Mouse (Mus musculus) erythroblast, embryonic 14.5 days (primary cell): Measurements from ENCODE around the gene Rrp12. TPM values are rescaled to one million over a fixed set of nuclear protein-coding genes. Genes with fewer than 3 reads are reported as not detected.
A peak's percentile ranks its signal among the peaks of the same experiment; 100 is the strongest.

Source experiments
- H3K27me3 ChIP-seq: 2 replicates; pipeline ENCODE4 v1.6.1; 2012; ENCODE audit warnings: inconsistent platforms; ENCODE audit not compliant: control insufficient read depth
- H3K36me3 ChIP-seq: 2 replicates; pipeline ENCODE4 v1.6.1; 2012; ENCODE audit warnings: mild to moderate bottlenecking, inconsistent platforms; ENCODE audit not compliant: control insufficient read depth
- H3K4me1 ChIP-seq: 2 replicates; pipeline ENCODE4 v1.6.1; 2012; ENCODE audit warnings: inconsistent platforms; ENCODE audit not compliant: control insufficient read depth
- H3K4me3 ChIP-seq: replicated peaks from 2 replicates; pipeline ENCODE3; 2012; ENCODE audit warnings: moderate library complexity, mild to moderate bottlenecking, inconsistent platforms
- H3K9me3 ChIP-seq: 2 replicates; pipeline ENCODE4 v1.6.1; 2012; ENCODE audit warnings: low read length, inconsistent platforms, mixed read lengths; ENCODE audit not compliant: control insufficient read depth
- GATA1 ChIP-seq: IDR thresholded peaks from 2 replicates; pipeline ENCODE4 v1.6.1; 2012; ENCODE audit warnings: low read length, inconsistent platforms, mixed read lengths
- TAL1 ChIP-seq: IDR thresholded peaks from 3 replicates; pipeline ENCODE4 v1.6.1; 2012; ENCODE audit warnings: low read length, inconsistent platforms, mixed read lengths
- polyA plus RNA-seq: library from polyadenylated mRNA; stranded (reverse); fragments of >175 nt; gene quantifications from 2 replicates; pipeline ENCODE4 v1.2.3, GENCODE M21; 2012

Rrp12 gene
- polyA plus RNA-seq: 1.1 TPM in 2 replicates

- TF ChIP-seq TAL1 (no peak), GATA1 (no peak)
- H3K4me1 ChIP-seq: peaks cover 59% of the 10 kb centered on the region
- no peaks in the 10 kb centered on the region for H3K9me3 ChIP-seq
- H3K36me3 ChIP-seq: peaks cover 21% of the 10 kb centered on the region
- peak within 1 kb of the TSS; percentile 74 for H3K4me3 ChIP-seq
- H3K27me3 ChIP-seq: no peaks in the 10 kb centered on the region
These were observed at the start of gene Rrp12 for GRCm38 (mm10) chr19:41895460-41896318. Gene Rrp12 (minus strand): TSS chr19:41896173.

GRCm38 (mm10) chr19:41943841-41944240, 47.9 kb upstream of the Rrp12 start:
- H3K4me3 ChIP-seq: no peak overlapping the region

GRCm38 (mm10) chr19:41938539-41938938, 42.6 kb upstream of the Rrp12 start:
- TF ChIP-seq TAL1 (no peak), GATA1 (no peak)
- H3K4me3 ChIP-seq: no peak overlapping the region
- H3K9me3 ChIP-seq: no peaks in the 10 kb centered on the region
- H3K36me3 ChIP-seq: peaks cover 74% of the 10 kb centered on the region
- no peaks in the 10 kb centered on the region for H3K27me3 ChIP-seq
- H3K4me1 ChIP-seq: peaks cover 15% of the 10 kb centered on the region

More at GRCm38 (mm10) chr19:41943841-41944240, 47.9 kb upstream of the Rrp12 start:
- TF ChIP-seq TAL1 (no peak), GATA1 (no peak)
- no peaks in the 10 kb centered on the region for H3K27me3 ChIP-seq
- no peaks in the 10 kb centered on the region for H3K9me3 ChIP-seq
- peaks cover 97% of the 10 kb centered on the region for H3K36me3 ChIP-seq
- H3K4me1 ChIP-seq: peaks cover 3% of the 10 kb centered on the region

GRCm38 (mm10) chr19:41935921-41936320, 39.9 kb upstream of the Rrp12 start:
- H3K27me3 ChIP-seq: no peaks in the 10 kb centered on the region
- peaks cover 52% of the 10 kb centered on the region for H3K36me3 ChIP-seq
- H3K4me1 ChIP-seq: peaks cover 33% of the 10 kb centered on the region
- no peak overlapping the region for H3K4me3 ChIP-seq
- no peaks in the 10 kb centered on the region for H3K9me3 ChIP-seq
- no peak for TF ChIP-seq GATA1
- TF ChIP-seq TAL1: no peak

GRCm38 (mm10) chr19:41934124-41934523, 38.2 kb upstream of the Rrp12 start:
- Histone ChIP-seq H3K27me3 (no peaks in the 10 kb centered on the region), H3K36me3 (peaks cover 47% of the 10 kb centered on the region), H3K4me1 (peaks cover 38% of the 10 kb centered on the region), H3K9me3 (no peaks in the 10 kb centered on the region), H3K4me3 (peak overlapping the region; percentile 98)
- TF ChIP-seq TAL1 (no peak; the same call in 2 of the 3 replicates), GATA1 (0 out of 2 replicates have a peak, but pooled peaks have one; percentile 28)

- Histone ChIP-seq H3K9me3 (no peaks in the 10 kb centered on the region), H3K36me3 (peaks cover 49% of the 10 kb centered on the region), H3K27me3 (no peaks in the 10 kb centered on the region), H3K4me3 (peak within 1 kb of the TSS; percentile 98), H3K4me1 (peaks cover 38% of the 10 kb centered on the region)
- TF ChIP-seq GATA1 (no peak), TAL1 (no peak)
These were observed 37.5 kb upstream of the Rrp12 start, which contains the start of the genes Exosc1 and Zdhhc16 for GRCm38 (mm10) chr19:41933179-41934086. Gene Exosc1 (minus strand): TSS chr19:41933423. Gene Zdhhc16 (plus strand): TSS chr19:41933480.

GRCm38 (mm10) chr19:41932686-41933085, 36.7 kb upstream of the Rrp12 start:
- TF ChIP-seq TAL1: no peak
- TF ChIP-seq GATA1: no peak
- Histone ChIP-seq H3K9me3 (no peaks in the 10 kb centered on the region), H3K4me3 (peak overlapping the region; percentile 98), H3K27me3 (no peaks in the 10 kb centered on the region), H3K4me1 (peaks cover 38% of the 10 kb centered on the region), H3K36me3 (peaks cover 49% of the 10 kb centered on the region)

GRCm38 (mm10) chr19:41920412-41921067, 24.6 kb upstream of the Rrp12 start:
- H3K36me3 ChIP-seq: peaks cover 81% of the 10 kb centered on the region
- H3K4me3 ChIP-seq: no peak overlapping the region
- no peaks in the 10 kb centered on the region for H3K4me1 ChIP-seq
- H3K27me3 ChIP-seq: no peaks in the 10 kb centered on the region
- H3K9me3 ChIP-seq: no peaks in the 10 kb centered on the region
- TF ChIP-seq GATA1: no peak
- no peak for TF ChIP-seq TAL1
